Mouse (Mus musculus) ES-E14 (cell line): ENCODE data around the gene Cops8. TPM values are rescaled to one million over a fixed set of nuclear protein-coding genes. Genes with fewer than 3 reads are reported as not detected.

ENCODE experiments used
- DNase-seq: peaks from one replicate; pipeline ENCODE4 v3.0.0-alpha.2; 2013; ENCODE audit warnings: low read depth, low spot score
- H3K27ac ChIP-seq: 2 replicates; pipeline ENCODE4 v1.5.1; 2012; ENCODE audit warnings: low read depth, mild to moderate bottlenecking, low read length, moderate library complexity, mixed read lengths; ENCODE audit not compliant: poor library complexity, insufficient read depth, severe bottlenecking
- H3K36me3 ChIP-seq: 2 replicates; pipeline ENCODE4 v1.6.1; 2012; ENCODE audit warnings: mild to moderate bottlenecking, low read length, moderate library complexity, mixed read lengths; ENCODE audit not compliant: control insufficient read depth, poor library complexity, insufficient read depth, severe bottlenecking
- H3K4me1 ChIP-seq, 2 experiments: fragments of 150-350 bp in 1 of 2; sonication (generic) in 1 of 2; 2 replicates each; pipeline ENCODE4 v1.6.1; 2012; ENCODE audit warnings: low read length in 2 of 2, mild to moderate bottlenecking in 1 of 2, mixed read lengths in 1 of 2; ENCODE audit not compliant: control insufficient read depth in 2 of 2, insufficient read depth in 2 of 2, poor library complexity in 1 of 2
- H3K4me3 ChIP-seq, 2 experiments: fragments of 150-350 bp in 1 of 2; sonication (generic) in 1 of 2; 2 replicates each; pipeline ENCODE4 v1.5.1; 2012; ENCODE audit warnings: low read length in 2 of 2, low read depth in 1 of 2, mild to moderate bottlenecking in 1 of 2, mixed read lengths in 1 of 2; ENCODE audit not compliant: insufficient read depth in 1 of 2, poor library complexity in 1 of 2, severe bottlenecking in 1 of 2
- H3K9ac ChIP-seq: 2 replicates; pipeline ENCODE4 v1.6.1; 2012; ENCODE audit warnings: low read depth, mild to moderate bottlenecking, low read length, mixed read lengths; ENCODE audit not compliant: poor library complexity, insufficient read depth, severe bottlenecking
- H3K9me3 ChIP-seq: fragments of 150-350 bp; sonication (generic); 2 replicates; pipeline ENCODE4 v1.6.1; 2012; ENCODE audit warnings: low read depth, mild to moderate bottlenecking, low read length; ENCODE audit not compliant: control insufficient read depth, insufficient read depth
- CHD2 ChIP-seq: IDR thresholded peaks from 2 replicates; pipeline ENCODE4 v1.6.1; 2014; ENCODE audit warnings: mild to moderate bottlenecking, low read depth, low read length, inconsistent platforms
- HCFC1 ChIP-seq: IDR thresholded peaks from 2 replicates; pipeline ENCODE4 v1.6.1; 2012; ENCODE audit warnings: low read length, inconsistent platforms, borderline replicate concordance; ENCODE audit not compliant: insufficient read depth
- MAFK ChIP-seq: IDR thresholded peaks from 2 replicates; pipeline ENCODE4 v1.6.1; 2014; ENCODE audit warnings: mild to moderate bottlenecking, low read depth, low read length, inconsistent platforms; ENCODE audit not compliant: insufficient read depth
- ZC3H11A ChIP-seq: IDR thresholded peaks from 2 replicates; pipeline ENCODE4 v1.6.1; 2012; ENCODE audit warnings: low read depth, mild to moderate bottlenecking, inconsistent platforms, low read length, borderline replicate concordance
- ZNF384 ChIP-seq: IDR thresholded peaks from 2 replicates; pipeline ENCODE4 v1.6.1; 2012; ENCODE audit warnings: low read depth, low read length, inconsistent platforms
- in situ Hi-C, 2 experiments: fragments of 600-800 bp; cut with MboI; formaldehyde crosslinking; loops; one replicate each; pipeline ENCODE4 v1.15.1; 2025; ENCODE audit warnings: low sequenced_read_pairs in 2 of 2, inconsistent platforms in 1 of 2; ENCODE audit not compliant: unreplicated experiment in 2 of 2
- total RNA-seq: library from RNA; depleted of rRNA; stranded (reverse); fragments of 300-350 nt; gene quantifications from 2 replicates; pipeline ENCODE4 v1.2.3, GENCODE M21; 2012; rRNA removed

Cops8 gene
- total RNA-seq = 60.9 and 84.6 TPM in 2 replicates

DNA sequence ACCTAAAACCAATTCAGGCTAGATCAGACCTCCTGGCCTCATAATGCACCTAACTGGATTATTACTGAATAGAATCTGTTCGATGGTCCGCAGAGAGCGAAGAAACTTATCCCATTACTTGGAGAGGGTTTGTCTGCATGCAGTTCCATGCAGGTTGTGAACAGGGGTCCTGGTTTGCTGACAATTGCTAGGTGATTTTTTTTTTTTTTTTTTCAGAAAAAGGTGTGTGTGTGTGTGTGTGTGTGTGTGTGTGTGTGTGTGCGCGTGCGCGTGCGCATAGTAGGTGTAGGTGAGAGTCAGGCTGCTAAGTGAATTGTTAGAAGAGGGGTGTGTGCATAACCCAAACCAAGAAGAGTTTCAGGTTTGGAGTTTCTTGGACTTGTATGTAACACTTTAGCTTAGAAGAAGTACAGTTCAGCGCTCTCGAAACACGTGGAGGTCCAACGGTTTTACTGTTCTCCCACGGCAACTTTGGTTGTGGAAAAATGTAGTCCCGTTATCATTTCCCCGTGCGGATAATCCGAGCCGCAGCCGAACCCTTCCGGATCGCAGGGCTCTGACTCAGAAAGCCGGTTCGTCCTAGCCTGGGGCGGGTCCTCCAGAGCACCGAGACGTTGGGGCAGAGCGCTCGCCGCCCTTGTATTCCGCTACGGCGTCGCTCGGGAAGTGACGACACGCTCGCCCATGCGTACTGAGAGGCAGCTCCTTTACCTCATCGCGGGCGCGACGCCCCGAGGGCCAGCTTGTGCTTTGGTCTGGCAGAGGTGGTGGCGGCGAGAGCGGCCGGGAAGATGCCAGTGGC is at the start of gene Cops8:
Gene Cops8, plus strand, starts transcription at position 223 of the 802 bp plus-strand sequence.
- H3K27ac ChIP-seq = peak within 1 kb of the TSS; percentile 32; the same call in 1 of the 2 replicates
- H3K9me3 ChIP-seq = no peaks in the 10 kb centered on the region
- H3K9ac ChIP-seq = peak within 1 kb of the TSS; percentile 93
- in situ Hi-C loops = no loop called here
- peak; percentile 95 for DNase-seq
- H3K4me3 ChIP-seq = peak within 1 kb of the TSS; percentile 86 to 91
- H3K4me1 ChIP-seq = peaks cover 0 to 2% of the 10 kb centered on the region in 2 experiments; a peak in 2 of 4 replicates
- H3K36me3 ChIP-seq = peaks cover 16% of the 10 kb centered on the region
- peak; percentile 94 for TF ChIP-seq ZNF384
- peak; percentile 91 for TF ChIP-seq HCFC1
- TF ChIP-seq ZC3H11A = 0 out of 2 replicates have a peak, but pooled peaks have one; percentile 28
- TF ChIP-seq CHD2 = no peak
- no peak for TF ChIP-seq MAFK

DNA sequence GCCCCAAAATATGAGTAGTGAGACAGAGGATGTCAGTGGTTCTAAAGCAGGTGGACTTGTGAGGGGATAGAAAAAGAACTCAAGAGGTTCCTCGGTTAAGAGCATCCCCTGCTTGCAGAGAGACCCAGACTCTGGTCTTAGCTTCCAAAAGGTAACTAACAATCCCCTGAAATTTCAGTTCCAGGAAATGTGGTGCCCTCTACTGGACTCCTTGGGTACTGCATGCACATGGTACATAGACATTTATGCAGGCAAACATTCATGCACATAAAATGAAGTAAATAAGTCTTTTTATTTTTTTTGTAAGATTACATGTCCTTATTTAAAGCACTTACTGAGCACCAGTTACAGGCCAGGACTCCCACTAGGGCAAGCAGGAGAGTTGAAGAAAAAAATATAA is 45.6 kb upstream of the Cops8 start:
- no peaks in the 10 kb centered on the region for H3K9me3 ChIP-seq
- DNase-seq = peak; percentile 48
- H3K27ac ChIP-seq = no peak overlapping the region
- no peaks in the 10 kb centered on the region for H3K4me1 ChIP-seq
- no peak overlapping the region for H3K4me3 ChIP-seq
- H3K36me3 ChIP-seq = no peaks in the 10 kb centered on the region
- H3K9ac ChIP-seq = no peak overlapping the region
- in situ Hi-C loops = no loop called here
- TF ChIP-seq ZNF384 (no peak), MAFK (no peak), ZC3H11A (peak; percentile 75), CHD2 (no peak)

DNA sequence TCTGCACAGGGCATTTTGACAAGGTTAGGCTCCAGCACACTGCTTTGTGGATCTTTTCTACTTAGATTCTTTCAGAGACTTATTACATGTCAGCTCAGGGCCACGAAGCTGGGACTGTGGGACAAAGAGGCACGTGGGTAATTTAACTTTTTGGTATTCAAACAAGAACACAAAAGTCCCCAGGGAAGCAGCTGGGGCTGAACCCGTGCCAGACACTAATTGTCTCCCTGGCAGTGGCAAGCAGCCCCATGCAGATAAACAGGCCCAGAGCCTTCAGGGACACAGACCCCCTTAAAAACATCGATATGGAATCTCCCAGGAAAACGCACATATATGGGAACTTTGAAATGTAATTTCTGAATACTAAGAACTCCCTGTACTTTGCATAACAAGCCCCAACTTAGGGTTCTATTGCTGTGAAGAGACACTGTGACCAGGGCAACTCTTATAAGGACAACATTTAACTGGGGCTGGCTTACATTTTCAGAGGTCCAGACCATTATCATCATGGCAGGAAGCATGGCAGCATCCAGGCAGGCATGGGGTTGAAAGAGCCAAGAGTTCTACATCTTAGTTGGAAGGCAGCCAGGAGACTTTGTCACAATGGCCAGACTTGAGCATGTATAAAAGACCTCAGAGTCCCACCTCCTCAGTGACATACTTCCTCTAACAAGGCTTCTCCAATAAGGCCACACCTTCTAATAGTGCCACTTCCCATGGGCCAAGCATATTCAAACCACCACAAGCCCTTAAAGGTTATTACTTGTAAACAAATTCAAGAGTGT is 41.6 kb upstream of the Cops8 start:
- no peak overlapping the region for H3K4me3 ChIP-seq
- no peaks in the 10 kb centered on the region for H3K36me3 ChIP-seq
- in situ Hi-C loops = no loop called here
- H3K9ac ChIP-seq = no peak overlapping the region
- no peak for DNase-seq
- no peak for TF ChIP-seq ZC3H11A
- TF ChIP-seq CHD2 = no peak
- no peak for TF ChIP-seq MAFK
- no peak for TF ChIP-seq ZNF384
- no peak for TF ChIP-seq HCFC1
- H3K27ac ChIP-seq = no peak overlapping the region
- H3K4me1 ChIP-seq = no peaks in the 10 kb centered on the region
- no peaks in the 10 kb centered on the region for H3K9me3 ChIP-seq

DNA sequence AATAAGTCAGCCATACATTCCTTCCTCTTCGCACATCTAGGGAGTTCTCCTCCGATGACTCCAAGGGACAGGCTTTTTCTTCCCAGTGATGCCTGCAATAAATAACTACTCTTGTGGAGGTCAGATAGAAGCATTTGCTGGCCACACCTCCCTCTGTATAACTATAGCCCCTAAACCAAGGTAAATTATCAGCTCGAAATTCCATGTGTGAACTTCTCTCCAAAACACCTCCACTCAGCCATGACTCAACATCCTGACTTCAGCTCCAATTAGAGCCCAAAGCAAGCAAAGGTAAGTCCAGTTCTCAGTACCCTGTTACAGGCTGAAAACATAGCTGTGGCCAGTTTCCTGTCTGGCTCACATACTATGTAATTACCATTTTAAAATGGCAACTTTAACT is 38.8 kb upstream of the Cops8 start:
- in situ Hi-C loops = no loop called here
- no peak for DNase-seq
- H3K9me3 ChIP-seq = no peaks in the 10 kb centered on the region
- TF ChIP-seq HCFC1 (no peak), MAFK (no peak), ZC3H11A (no peak), CHD2 (no peak), ZNF384 (no peak)
- no peaks in the 10 kb centered on the region for H3K4me1 ChIP-seq
- H3K9ac ChIP-seq = no peak overlapping the region
- H3K36me3 ChIP-seq = no peaks in the 10 kb centered on the region
- no peak overlapping the region for H3K27ac ChIP-seq
- H3K4me3 ChIP-seq = no peak overlapping the region
